Mouse (Mus musculus) c-Kit-positive CD71-positive TER-119-positive erythroid progenitor cells, embryonic 14.5 days (primary cell): ENCODE data around the gene Sf3a2.

Source experiments
- DNase-seq: peaks from one replicate; pipeline ENCODE4 v3.0.0-alpha.2; 2013; ENCODE audit warnings: low spot score

The Sf3a2 gene

DNA sequence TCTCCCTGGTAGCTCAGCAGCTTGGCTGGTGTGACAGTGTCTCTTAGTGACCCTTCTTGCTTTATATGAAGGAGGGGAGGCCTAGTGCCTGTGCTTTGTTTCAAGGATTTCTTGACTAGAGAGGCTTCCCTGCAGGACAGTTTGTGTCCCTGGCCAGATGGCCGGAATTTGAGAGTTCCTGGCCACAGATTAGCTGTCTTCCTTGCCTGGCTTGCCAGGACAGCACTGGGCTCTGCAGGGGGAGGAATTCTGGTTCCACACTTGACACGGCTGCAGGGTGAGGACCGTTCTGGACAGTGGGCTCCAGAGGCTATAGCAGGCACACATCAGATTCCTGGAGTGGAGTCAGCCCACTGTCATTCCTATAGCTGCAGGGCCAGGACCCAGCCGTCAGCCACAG is 22.3 kb upstream of the Sf3a2 start:
- no peak for DNase-seq

- no peak for DNase-seq
Measured at GRCm38 (mm10) chr10:80776358-80776869, 21.6 kb upstream of the Sf3a2 start.

GRCm38 (mm10) chr10:80777123-80777522 is 20.9 kb upstream of the Sf3a2 start:
- DNase-seq = no peak

DNA sequence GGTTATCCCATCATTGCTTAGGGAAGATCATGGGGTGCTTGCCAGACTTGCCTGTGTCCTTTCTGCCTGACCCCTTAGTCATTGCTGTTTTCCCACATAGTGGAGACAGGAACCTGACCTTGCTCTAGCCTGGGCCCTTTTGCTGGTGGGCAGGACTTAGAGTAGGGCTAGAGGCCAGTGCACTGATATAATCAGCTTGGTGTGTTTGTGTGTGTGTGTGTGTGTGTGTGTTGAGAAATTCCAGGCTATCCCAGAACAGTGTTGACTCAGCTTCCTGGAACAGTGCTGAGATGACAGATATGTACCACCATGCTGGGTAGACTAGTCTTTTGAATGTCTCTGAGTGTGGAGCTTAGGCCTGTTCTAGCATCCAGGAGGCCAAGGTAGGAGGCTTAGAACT is 18.4 kb upstream of the Sf3a2 start:
- DNase-seq = no peak

- DNase-seq = no peak
Measured at GRCm38 (mm10) chr10:80784302-80784701, 13.7 kb upstream of the Sf3a2 start.

- no peak for DNase-seq
Measured at GRCm38 (mm10) chr10:80784871-80785270, 13.1 kb upstream of the Sf3a2 start.

- no peak for DNase-seq
Measured at GRCm38 (mm10) chr10:80785963-80786362, 12.0 kb upstream of the Sf3a2 start.

- no peak for DNase-seq
Measured at GRCm38 (mm10) chr10:80787517-80787916, 10.5 kb upstream of the Sf3a2 start.

DNA sequence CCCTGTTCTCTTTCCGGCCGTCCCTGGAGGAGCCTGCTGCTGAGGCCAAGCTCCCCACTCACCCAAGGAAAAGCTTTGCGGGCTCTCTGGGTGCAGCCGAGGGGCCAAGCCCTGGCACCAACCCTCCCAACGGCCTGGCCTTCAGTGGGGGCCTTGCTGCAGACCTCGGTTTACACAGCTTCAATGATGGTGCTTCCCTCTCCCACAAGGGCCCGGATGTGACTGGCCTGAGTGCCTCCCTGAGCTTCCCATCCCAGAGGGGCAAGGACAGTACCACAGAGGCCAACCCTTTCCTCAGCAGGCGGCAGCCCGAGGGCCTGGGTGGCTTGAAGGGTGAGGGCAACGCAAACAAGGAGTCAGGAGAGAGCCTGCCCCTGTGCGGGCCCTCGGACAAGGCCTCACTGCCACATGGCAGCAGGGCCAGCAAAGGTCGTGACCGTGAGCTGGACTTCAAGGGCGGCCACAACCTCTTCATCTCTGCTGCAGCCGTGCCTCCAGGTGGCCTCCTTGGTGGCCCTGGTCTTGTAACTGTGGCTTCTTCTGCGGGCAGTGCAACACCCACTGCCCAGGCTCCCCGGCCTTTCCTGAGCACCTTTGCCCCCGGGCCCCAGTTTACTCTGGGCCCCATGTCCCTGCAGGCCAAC is 7.1 kb upstream of the Sf3a2 start:
- DNase-seq = no peak

- DNase-seq = no peak
Measured at GRCm38 (mm10) chr10:80791476-80792174, 6.4 kb upstream of the Sf3a2 start.

GRCm38 (mm10) chr10:80792175-80793032 is 5.6 kb upstream of the Sf3a2 start:
- DNase-seq = no peak

DNA sequence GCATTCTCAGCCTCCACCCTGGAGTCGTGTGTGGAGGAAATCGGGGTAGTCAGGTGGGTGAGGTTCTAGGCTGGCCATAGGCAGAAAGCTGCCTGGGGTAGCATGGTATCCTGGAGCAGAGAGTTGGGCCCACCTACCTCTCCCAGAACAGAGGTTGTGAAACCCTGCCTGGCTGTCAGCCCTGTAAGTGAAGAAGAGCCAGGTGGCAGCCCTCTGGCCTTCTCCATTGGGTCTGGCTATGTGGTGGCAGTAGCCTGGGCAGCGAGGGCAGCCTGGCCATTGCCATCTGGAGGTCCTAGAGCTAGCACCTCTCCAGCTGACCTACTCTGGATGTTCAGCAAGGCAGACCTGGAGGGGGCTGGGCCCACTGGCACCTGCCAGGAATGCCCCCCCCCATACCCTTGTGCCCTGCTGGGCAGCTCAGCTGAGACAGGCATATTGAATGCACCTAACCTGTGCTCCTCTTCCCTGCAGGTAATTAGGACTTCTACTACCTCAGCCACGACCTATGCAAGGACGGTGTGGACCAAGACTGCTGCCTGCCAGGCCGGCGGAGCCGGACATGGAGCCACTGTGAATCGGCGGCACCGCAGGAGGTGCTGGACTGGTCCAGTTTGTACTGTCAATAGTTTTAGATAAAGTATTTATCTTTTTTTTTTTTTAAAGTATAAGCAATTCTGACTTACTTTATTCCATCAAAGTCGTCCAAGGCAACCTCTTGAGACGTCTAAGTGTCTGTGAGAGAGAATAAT is 4.8 kb upstream of the Sf3a2 start:
- DNase-seq = no peak

- DNase-seq = no peak
Measured at GRCm38 (mm10) chr10:80793803-80794202, 4.2 kb upstream of the Sf3a2 start.

GRCm38 (mm10) chr10:80794750-80795149 is 3.2 kb upstream of the Sf3a2 start:
- no peak for DNase-seq

DNA sequence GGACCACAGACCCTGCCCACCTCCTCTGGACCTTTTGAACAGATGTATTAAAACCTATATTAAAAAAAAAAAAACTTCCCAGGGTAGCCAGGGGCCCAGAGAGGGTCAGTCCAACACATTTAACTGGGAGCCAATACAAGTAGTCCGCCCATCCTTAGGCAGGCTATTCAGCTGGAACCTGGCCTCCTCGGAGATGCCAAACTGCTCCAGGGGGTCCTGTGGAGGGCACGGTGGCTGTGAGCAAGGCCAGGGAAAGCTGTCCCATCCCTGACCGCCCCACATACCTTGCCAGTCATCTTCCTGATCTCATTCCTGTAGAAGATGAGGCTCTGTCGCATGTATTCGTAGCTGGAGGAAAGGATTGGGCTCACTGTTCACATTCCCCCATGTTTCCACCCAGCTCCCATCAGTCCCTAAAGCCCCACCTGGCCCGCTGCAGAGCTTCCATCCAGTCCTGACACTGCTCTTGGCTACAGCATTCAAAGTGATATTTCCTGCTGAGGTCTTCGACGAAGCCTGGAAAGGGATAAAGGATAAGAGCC is 1.6 kb upstream of the Sf3a2 start:
- no peak for DNase-seq

GRCm38 (mm10) chr10:80797186-80798149 is 530 bp upstream of the Sf3a2 start:
- DNase-seq = no peak

DNA sequence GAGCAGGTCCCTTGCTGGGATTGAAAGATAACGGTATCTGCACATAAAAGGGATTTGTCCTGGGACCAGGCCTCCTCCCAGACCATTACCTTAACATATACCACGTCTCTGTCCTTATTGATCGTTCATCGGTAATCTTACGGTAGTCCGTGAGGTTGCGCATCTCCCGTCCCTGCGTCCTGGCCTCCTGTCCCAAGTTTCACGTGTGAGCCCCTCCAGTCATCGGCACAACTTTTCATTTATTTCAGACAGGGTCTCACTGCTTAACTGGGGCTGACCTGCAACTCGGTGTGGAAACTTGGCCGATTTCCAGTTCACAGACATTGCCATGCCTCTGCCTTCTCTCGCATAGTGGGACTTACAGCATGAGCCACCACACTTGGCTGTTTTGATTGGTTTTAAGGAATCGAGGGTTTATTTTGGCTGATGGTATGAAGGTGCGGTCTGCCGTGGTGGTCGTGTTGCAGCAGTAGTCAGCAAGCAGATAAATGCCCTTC is 1.1 kb downstream of the Sf3a2 start:
- no peak for DNase-seq

DNA sequence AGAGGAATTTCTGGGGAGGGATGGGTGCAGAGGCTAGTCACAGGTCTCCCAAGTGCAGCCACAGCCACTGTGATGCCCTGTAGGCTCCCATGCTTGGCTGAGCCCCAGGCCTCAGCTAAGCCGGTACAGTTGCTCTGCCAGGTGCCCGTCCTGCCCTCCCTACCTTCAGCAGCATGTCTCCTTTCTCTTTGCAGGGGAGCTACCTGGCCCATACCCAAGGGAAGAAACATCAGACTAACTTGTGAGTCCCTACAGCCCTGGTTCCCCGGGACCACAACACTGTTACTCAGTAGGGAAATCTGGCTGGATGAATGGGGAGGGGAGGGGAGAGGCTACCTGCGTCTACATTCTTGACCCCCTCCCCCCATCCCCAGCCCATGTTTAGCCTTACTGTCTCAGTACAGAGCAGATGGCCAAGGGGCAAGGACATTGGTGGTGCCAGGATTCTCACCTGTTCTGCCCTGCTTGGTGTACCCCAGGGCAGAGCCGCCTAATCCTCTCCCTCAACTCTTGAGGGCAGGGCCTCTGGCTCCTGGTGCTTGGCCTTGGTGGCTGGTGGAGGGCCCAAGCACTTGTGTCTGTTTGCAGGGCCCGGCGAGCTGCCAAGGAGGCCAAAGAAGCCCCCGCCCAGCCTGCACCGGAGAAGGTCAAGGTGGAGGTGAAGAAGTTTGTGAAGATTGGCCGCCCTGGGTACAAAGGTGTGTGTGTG is 4.4 kb downstream of the Sf3a2 start:
- no peak for DNase-seq

DNA sequence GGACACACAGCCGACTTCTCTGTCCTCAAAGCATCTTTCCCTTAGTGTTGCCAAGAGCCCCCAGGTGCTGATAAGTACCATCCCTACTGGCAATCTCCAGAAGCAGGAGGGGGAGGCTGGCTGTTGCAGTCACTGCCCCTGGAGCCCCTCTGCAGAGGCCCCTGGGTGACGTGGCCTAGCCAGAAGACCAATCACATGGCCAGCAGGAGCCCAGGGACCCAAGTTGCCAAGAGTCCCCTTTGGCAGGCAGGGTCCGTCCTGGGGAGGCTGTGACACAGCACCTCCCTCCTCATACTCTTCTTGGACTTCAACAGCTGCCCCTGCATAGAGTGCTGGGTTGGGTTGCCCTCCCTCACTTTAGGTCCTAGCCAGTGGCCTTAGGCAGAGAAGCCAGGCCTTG is 5.0 kb downstream of the Sf3a2 start:
- DNase-seq = no peak

- DNase-seq = no peak
Measured at GRCm38 (mm10) chr10:80804340-80804739, 6.3 kb downstream of the Sf3a2 start.
